Mouse (Mus musculus) common myeloid progenitor, adult 5-6 weeks (primary cell): ENCODE measurements around the gene Qpct. TPM values are rescaled to one million over a fixed set of nuclear protein-coding genes. Genes with fewer than 3 reads are reported as not detected.

Experiments used
- ATAC-seq: replicated peaks from 2 replicates; pipeline ENCODE4 v1.8.0; 2016; ENCODE audit warnings: low read depth, mild to moderate bottlenecking, moderate TSS enrichment, inconsistent platforms; ENCODE audit not compliant: poor library complexity, severe bottlenecking
- total RNA-seq: library from RNA; stranded (forward); fragments of 200-1000, 187-1606 nt; gene quantifications from 2 replicates; pipeline ENCODE4 v1.2.3, GENCODE M21; 2017

Qpct gene
- 0.29 and 1.3 TPM in 2 replicates for total RNA-seq

DNA sequence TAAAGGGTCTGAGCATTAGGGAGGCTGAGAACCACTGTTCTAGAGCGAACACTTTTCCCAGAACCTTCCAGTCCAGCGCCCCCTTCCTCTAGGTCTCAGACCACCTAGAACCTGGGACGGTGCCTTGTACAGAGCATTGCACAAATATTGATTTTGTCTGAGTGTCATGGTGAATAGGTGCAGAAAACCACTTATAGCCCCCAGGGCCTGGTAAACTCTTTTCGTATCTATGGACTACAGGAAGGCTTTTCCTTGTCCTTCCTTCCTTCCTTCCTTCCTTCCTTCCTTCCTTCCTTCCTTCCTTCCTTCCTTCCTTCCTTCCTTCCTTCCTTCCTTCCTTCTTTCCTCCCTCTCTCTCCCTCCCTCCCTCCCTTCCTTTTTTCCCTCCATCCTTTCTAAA, at the start of gene Qpct:
TSS of gene Qpct (plus strand) at position 301 of the 400 bp plus-strand sequence.
- no peak for ATAC-seq

DNA sequence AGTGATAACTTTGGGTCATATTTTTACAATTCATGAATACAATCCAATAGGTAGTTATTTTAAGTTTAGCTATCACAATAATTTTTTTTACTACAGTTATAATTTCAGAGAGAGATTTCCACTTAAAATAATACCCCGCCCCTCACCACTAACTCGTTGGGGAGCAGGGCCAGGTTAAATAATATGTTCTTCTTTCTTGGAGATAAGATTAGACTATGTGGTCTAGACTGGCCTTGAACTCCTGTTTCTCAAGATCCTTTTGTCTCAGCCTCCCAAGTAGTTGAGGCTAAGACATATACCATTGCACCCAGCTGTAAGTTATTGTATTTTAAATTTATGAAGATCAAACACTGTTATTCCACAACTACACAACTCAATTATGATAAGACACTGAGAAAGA, 38.1 kb upstream of the Qpct start:
- ATAC-seq = no peak

DNA sequence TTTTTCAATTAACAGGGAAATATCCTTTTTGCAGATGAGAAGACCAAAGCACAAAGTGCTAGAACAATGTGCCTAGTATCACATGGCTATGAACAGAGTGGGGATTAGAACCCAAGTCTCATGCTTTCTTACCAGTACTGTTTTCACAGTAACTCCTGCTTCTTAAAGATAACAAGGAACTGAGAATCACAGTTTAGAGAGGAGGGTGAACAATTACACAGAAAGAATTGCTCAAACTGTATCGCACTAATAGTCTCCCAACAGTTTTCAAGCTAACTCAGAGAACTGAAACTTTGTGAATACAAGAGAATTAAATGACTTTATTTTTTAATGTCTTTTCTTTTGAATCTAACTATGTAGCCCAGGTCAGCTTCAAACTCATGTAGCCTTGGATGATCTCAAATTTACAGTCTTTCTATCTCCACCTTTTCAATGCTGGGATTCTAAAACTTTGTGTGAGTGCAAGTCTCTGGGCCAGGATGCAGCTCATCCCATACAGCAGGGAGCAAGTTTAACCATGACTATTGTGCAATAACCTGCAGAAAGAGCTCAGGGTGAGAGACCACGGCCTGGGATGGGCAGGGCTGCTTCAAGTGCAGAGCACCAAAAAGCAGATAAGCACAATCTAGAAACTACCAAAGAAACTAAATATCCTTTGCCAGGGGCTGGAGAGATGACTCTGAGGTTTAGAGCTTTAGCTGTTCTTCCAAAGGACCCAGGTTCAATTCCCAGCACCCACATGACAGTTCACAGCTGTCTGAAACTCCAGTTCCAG, 36.6 kb upstream of the Qpct start:
- peak; percentile 79 for ATAC-seq

DNA sequence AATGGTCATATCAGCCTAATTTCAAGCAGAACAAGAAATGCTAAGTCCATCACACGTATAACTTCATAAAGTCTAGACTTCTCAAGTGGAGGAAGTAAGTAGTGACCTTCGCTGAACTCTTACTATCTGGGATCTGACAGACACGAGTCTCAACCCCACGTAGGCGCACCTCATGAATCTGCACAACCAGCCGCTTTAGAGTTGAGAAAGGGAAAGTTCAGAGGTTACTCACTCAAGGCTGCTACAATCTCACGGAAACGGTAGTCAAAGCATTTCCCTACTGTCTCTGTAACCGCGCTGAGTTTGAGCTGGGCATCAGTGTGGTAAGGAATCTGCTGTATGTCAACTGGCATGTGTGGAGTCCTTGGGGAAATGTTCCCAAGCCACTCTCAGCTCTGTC, 35.9 kb upstream of the Qpct start:
- ATAC-seq = no peak

DNA sequence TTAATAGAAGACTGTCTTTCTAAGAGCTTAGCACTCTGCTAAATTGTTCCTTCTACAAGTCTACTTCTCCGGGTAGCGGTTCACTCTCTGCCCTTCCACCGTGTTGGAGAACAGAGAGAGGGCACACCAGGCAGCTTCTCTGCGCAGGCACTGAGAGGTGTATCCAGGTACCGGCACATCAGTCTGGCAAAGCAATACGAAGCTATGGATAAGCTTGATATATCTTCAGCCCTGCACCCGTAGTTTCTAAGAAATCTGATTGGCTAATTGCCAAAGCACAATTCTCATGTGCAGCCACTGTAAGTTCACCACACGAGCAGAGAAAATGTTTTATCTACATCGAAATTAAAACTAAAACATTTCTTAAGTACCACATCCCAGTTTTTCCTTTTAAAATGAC, 33.3 kb upstream of the Qpct start:
- no peak for ATAC-seq

DNA sequence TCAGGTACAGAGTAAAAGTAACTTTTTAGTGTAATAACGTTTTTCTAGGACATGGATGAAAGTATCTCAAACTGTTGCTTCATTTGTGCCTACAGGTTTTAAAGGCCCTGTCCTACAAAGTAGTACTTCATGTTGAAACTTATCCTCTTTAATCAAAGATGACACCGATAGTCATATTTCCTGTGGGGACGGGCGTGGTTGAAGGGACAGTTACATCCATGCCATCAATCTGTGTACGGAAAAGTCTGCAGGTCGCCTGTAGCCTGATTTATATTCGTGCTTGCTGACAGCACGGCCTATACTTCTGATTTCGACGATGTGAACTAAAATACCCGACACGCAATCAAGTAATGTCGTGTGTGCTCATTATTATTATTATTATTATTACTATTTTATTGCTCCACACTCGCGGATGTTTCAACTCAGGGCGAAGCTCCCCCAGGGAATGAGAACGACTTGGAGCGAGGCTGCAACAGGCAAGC, 31.9 kb upstream of the Qpct start:
- ATAC-seq = 0 out of 2 replicates have a peak, but pooled peaks have one; percentile 7

DNA sequence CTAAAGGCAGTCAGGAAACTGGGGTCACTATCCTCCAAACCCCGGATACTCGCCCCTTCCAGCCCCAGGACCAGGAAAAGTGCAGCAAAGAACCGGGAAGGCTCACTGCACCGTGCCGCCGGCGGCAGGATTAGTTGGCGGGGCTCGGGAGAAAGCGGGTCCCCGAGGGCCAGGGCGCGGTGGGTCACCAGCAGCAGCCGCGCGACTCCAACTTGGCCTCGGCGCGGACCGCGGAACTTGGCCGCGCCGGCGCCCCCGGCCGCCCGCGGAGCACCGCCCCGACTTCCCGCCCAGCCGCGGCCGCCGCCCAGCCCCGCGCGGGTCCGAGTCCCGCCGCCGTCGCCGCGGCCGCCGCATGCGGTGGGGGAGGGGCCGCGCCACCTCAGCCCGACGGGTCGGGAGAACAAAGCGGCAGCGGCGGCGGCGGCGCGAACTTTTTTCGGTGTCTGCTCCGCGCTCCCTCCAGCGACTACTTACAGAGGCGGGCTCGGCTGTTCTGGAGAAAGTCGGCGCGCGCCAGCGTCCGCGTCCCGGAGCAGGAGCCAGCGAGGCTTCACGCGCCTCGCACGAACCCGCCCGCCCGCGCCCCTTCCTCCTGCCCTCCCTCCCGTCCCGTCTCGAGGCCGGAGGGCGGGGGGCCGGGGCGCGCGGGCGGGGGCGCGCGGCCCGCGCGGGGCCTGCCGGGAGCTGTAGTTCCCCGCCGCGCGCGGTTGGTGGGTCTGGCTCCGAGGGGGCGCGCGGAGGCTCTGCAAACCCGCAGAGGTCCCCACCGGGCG, 31.3 kb upstream of the Qpct start, which contains the start of gene Prkd3:
TSS of gene Prkd3 (minus strand) at position 609 of the 776 bp plus-strand sequence.
- ATAC-seq = peak; percentile 66

DNA sequence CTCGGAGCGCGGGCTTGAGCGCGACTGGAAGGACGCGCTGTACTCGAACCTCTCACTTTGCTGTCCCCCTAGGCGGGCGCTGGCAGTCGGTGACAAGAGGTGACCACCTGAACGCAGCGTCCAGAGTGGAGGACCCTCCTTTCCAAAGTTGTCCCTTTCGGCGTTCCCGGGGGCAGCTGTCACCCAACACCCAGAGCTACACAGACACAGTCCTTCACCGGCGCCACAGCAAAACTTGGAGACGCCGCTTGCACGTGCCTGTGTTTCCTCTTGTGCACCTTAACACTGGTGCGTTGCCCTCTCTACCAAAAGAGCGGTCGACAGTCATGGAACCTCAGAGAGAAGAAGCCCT, 30.7 kb upstream of the Qpct start:
- ATAC-seq = peak; percentile 21; the same call in 1 of the 2 replicates

DNA sequence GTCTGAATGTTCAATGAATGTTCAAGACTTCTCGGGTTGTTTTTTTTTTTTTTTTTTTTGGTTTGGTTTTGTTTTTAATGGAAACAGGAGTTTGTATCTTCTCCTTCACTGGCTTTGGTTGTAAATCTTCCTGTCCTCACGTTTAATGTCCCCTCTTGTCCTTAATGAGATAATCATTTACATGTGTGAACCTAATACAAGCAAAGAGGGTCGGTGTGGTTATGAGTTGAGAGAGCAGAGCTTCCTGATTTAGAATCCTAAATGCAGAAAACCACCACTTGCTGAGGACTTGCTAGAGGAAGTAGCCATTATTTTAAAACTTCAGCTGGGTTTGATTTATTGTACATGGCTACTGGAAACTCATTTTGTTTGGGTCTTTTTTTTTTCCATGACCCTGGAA, 29.0 kb upstream of the Qpct start:
- peak; percentile 29; the same call in 1 of the 2 replicates for ATAC-seq

DNA sequence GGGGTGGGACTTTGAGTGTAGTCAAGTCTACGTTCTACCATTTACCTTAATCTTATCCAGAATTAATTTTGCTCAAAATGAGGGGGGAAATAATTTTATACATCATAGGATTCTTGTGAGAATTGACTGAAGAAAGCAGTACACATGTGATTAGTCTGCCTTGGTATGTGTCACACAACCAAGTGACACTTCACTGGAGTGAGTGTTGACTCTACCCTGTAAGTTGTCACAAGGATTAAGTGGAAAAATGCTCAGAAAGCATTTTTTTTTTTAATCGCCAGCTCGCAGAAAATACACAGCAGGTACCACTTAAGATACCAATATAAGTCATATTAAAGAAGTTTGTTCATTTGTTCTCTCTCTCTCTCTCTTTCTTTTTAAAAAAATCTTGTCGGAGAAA, 27.2 kb upstream of the Qpct start:
- no peak for ATAC-seq

DNA sequence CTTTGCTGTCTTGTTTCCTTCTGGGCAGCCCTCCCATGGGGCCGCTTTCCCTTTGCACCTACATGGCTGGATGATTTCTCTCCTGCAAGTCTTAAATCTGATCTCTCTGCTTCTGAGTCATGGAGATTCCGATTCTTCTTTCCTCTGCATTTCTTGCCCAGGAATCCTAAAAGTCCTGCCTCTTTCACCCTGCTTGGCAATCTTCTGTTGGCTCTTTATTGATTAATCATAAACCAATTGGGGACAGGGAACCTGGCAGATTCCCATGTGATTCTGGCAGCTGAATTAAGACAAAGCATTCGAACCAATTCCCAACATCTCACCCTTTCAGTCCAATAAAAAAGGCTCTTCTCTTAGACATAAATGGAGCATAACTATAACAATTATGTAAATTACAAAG, 22.5 kb upstream of the Qpct start:
- ATAC-seq = no peak

DNA sequence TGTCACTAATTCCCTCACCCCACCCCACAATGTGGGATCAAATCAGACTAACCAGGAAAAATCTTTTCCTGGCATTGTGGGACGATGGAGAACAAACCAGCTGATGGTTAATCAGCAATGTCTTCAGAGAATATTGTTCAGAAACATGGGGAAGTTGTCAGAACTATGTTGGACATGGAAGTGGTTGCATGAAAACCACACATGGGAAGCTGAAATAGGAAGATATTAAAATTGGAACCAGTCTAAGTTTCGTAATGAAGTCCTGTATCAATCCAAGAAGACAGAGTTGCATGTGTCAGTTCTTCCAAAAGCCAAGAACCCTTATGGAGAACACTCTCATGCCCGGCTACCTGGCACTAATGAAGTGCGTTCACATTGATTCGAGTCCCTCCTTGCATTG, 20.1 kb upstream of the Qpct start:
- 0 out of 2 replicates have a peak, but pooled peaks have one; percentile 39 for ATAC-seq

DNA sequence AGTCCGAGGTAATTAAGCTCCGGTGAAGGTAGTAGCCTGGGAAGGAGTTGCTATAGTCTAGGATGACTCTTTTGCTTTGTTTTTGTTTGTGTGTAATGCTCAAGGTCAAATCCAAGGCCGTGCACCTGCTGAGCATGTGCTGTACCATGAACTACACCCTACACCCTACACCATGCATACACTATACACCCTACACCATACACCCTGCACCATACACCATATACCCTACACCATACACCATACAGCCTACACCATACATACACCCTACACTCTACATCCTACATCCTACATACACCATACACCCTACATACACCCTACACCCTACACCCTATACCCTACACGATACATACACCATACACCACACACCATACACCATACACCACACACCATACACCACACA, 18.9 kb upstream of the Qpct start:
- no peak for ATAC-seq

DNA sequence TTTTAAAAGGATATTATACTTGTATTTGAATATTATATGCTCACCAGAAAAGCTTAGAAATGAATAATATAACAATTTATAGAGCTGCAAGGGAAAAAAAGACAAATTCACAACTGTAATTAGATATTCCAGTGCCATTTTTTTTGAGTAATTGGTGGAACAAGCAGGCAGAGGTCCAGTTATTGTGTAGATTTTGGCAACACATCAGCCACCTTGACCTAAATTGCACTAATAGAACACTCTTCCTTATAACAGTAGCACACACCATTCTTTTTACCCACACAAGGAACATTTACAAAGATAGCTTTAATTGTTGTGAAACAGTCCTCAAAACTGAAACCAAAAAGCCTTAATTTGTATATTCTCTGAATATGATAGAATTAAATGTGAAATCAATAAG, 12.0 kb upstream of the Qpct start:
- no peak for ATAC-seq

DNA sequence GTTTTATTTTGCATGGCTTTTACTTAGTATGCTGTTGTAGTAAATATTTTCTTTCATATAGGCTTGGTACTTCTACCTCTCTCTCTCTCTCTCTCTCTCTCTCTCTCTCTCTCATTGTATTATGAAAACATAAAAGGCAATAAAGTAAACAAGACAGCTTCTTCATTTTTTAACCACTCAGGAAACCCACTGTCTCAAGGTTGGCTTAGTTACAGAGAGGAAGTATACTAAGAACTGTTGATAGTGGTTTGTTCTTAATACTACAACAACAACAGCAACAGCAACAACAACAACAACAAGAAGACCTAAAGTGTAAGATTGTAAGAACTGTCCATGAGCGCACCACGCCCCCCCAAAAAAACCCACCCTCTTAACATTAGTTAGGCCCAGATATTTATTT, 8.0 kb upstream of the Qpct start:
- ATAC-seq = peak; percentile 71; the same call in 1 of the 2 replicates

DNA sequence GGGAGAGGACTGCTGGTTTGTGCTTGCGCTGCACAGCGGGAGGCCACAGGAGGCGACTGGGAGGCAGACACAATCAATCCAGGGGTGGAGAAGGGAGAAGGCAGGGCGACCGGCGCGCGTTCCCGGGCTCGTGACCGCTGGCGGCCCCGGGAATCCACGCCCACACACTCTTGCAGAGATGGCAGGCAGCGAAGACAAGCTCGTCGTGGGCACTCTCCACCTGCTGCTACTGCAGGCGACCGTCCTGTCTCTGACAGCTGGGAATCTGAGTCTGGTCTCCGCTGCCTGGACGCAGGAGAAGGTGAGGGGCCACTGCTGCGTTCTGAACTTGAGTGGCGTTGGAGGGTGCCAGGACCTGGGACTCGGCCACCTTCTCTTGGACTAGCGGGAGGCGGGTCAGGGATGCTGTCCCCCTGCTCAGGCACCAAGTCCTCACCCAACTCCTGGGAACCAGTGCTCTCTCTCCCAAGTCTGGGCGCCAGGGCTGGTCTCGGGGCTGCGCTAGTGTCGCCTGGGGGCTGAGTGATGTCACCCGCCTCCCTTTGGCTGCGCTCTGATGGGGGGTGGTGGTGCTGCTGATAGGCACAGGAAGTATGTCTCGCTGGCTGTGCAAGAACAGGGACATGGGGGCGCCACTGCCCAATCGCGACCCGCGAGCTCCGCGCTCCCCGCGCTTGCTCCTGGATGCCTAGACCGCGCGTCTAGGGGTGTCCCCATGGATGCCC, 544 bp downstream of the Qpct start:
- peak; percentile 97 for ATAC-seq

DNA sequence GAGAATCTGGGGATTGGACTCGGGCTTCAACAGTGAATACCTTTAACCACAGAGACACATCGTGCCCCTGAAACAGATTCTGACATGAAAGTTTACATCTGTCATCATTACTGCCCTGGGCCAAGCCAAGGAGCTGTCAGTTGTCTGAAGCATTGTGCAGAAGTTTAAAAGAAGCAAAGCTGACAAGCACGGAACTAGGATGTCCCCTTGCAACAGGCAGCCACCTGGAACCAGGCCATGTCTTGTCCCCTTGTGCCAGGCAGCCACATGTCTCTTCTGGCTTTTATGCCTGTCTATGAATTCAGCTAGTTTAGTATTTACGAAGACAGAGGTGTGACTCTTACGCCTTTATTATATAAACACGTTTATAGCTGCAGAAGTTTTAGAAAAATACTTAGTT, 6.6 kb downstream of the Qpct start:
- no peak for ATAC-seq

DNA sequence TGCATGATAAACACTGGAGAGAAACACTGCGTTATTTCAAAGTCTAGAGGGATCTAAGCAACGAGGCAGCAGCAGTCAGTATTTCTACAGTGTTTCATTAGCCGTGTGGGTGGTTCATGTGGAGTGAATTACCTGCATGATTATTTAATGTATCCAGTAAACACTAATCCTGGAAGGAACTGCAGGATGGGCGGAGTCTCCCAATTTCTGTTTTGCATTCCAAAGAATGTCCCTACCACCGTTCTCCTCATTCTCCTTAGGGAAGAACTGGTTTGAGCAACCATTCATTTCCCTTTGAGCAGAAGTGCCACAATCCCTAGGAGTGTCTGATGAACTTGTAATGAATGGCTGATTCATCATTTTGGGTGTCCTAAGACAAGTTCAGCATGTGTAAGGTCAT, 8.5 kb downstream of the Qpct start:
- no peak for ATAC-seq

DNA sequence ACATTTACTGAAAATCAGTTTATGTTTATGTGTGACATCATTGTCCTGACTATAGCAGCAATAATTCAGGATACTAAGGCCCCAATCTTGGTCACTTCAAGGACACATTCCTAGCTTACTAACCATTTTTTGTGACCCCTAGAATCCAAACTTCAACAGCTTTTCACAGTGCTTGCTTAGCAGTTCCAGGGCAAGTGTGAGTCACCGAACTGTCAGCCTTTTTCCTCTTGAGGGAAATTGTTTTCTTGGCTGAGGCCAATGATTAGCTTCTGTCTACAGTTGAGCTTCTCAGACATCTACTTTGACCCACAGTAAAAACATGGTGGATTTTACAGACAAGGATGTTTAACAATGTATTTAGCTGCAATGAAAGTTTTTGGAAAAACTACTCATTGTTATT, 12.5 kb downstream of the Qpct start:
- ATAC-seq = no peak

DNA sequence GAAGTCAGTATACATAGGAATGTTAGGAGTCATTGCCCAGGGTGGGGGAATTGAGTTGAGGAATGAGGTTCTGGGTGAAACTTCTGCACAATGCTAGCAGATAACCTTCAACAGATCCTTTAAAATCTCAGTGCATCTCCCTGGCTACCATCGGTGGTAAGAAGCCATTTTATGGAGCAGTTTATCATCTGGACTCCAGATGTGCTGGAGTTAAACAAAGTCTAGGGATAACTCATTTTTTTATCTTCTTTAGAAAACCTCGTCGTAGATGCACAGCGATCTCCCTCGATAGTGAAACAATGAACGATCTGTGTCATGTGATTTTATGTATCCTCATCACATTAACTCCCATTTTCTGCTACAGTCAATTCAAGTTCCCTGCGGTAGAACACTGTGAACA, 16.9 kb downstream of the Qpct start:
- no peak for ATAC-seq

DNA sequence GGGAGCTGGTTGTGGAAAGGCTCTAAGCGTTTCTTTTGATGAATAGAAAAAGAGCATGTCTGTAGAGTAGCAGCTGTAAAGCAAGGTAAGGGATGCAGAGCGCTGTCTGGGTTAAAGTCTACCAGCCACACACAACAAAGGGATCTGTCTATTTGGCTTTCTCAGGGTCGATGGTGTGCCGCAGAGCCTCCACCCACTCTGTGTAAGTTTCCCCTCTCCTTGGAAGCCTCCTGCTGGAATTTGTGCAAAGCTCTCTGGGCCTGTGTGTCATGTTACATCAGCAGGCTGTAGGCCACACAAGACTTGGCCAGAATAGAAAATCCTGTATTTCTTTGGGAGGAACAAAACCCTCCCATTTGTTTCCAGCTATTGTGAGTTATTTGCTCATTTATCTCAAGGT, 17.3 kb downstream of the Qpct start:
- no peak for ATAC-seq
